Mouse (Mus musculus) liver, embryonic 11.5 days (tissue): Measurements from ENCODE around the gene Klrd1. TPM values are rescaled to one million over a fixed set of nuclear protein-coding genes. Genes with fewer than 3 reads are reported as not detected.
"Not testable (repeated sequence)": the region's sequence is repeated elsewhere in the genome, so short reads cannot be mapped to it uniquely, and the experiment has no call there.

Experiments used
- ATAC-seq: fragments of 200-750 bp; cut with Nextera tagmentation; replicated peaks from 2 replicates; pipeline ENCODE4 v1.8.0; 2017; ENCODE audit warnings: moderate number of reproducible peaks, mild to moderate bottlenecking, moderate TSS enrichment, moderate library complexity; ENCODE audit not compliant: low FRiP score
- DNase-seq: peaks from one replicate; pipeline ENCODE4 v3.0.0-alpha.2; 2017; ENCODE audit warnings: low spot score
- H3K27ac ChIP-seq: fragments of 300-500 bp; sonication (generic); 2 replicates; pipeline ENCODE4 v1.5.1; 2014; ENCODE audit warnings: mild to moderate bottlenecking, low read depth, low read length, control low read depth
- H3K27me3 ChIP-seq: fragments of 300-500 bp; sonication (generic); replicated peaks from 2 replicates; pipeline ENCODE4 v1.6.1; 2014; ENCODE audit warnings: low read length, mixed read lengths; ENCODE audit not compliant: control insufficient read depth, insufficient read depth
- H3K36me3 ChIP-seq: fragments of 300-500 bp; sonication (generic); 2 replicates; pipeline ENCODE4 v1.6.1; 2014; ENCODE audit warnings: mild to moderate bottlenecking, low read length, moderate library complexity, mixed read lengths; ENCODE audit not compliant: control insufficient read depth, insufficient read depth
- H3K4me1 ChIP-seq: fragments of 300-500 bp; sonication (generic); replicated peaks from 2 replicates; pipeline ENCODE4 v1.6.1; 2014; ENCODE audit warnings: low read length, mixed read lengths; ENCODE audit not compliant: control insufficient read depth, insufficient read depth
- H3K4me2 ChIP-seq: fragments of 300-500 bp; sonication (generic); 2 replicates; pipeline ENCODE4 v1.6.1; 2014; ENCODE audit warnings: mild to moderate bottlenecking, control low read depth, moderate library complexity
- H3K4me3 ChIP-seq: fragments of 300-500 bp; sonication (generic); 2 replicates; pipeline ENCODE4 v1.5.1; 2014; ENCODE audit warnings: low read depth, low read length, control low read depth
- H3K9ac ChIP-seq: fragments of 300-500 bp; sonication (generic); 2 replicates; pipeline ENCODE4 v1.6.1; 2014; ENCODE audit warnings: low read depth, low read length, control low read depth
- H3K9me3 ChIP-seq: fragments of 300-500 bp; sonication (generic); 2 replicates; pipeline ENCODE4 v1.6.1; 2016; ENCODE audit warnings: low read length, inconsistent platforms, mixed read lengths; ENCODE audit not compliant: control insufficient read depth
- WGBS: fragments of 180-500 bp; shearing (Covaris S2); extraction: QIAGEN DNeasy Blood & Tissue Kit; methylation state at CpG from one replicate; pipeline ENCODE4 v1.1.7; 2014; 5-methylcytosine and 5-hydroxymethylcytosine counted together
- polyA plus RNA-seq: library from polyadenylated mRNA; unstranded; fragments of >200 nt; fragmentation: Nextera tagmentation; extraction: Ambion mirVana; gene quantifications from 2 replicates; pipeline ENCODE4 v1.2.1, GENCODE M21; 2014

Gene Klrd1
- polyA plus RNA-seq, 1 experiment from 2014 or later: not detected

- H3K36me3 ChIP-seq, H3K27me3 ChIP-seq, H3K27ac ChIP-seq, ATAC-seq, H3K9ac ChIP-seq, H3K4me1 ChIP-seq, H3K9me3 ChIP-seq, H3K4me2 ChIP-seq, H3K4me3 ChIP-seq, DNase-seq: not testable (repeated sequence)
- WGBS: 53% methylated on average over 2 of the region's 2 CpGs
Observed at GRCm38 (mm10) chr6:129631046-129631445, 39.5 kb downstream of the Klrd1 start.

GRCm38 (mm10) chr6:129643237-129643636 is 51.7 kb downstream of the Klrd1 start, which contains the start of gene Klrc3:
Gene Klrc3 (minus strand): TSS chr6:129643337.
- not testable (repeated sequence) for DNase-seq, H3K27me3 ChIP-seq, H3K4me2 ChIP-seq, H3K36me3 ChIP-seq, H3K4me3 ChIP-seq, H3K27ac ChIP-seq, H3K4me1 ChIP-seq, ATAC-seq, H3K9ac ChIP-seq, H3K9me3 ChIP-seq
- 78% methylated on average over 3 of the region's 3 CpGs for WGBS

- not testable (repeated sequence) for ATAC-seq, H3K4me2 ChIP-seq, DNase-seq, H3K4me3 ChIP-seq, H3K27ac ChIP-seq, H3K36me3 ChIP-seq, H3K9ac ChIP-seq, H3K4me1 ChIP-seq, H3K9me3 ChIP-seq, H3K27me3 ChIP-seq
- WGBS: 64% methylated on average over 2 of the region's 3 CpGs
Observed at GRCm38 (mm10) chr6:129644054-129644453, 52.5 kb downstream of the Klrd1 start.

Other genes starting within 250 kb of the Klrd1 start
- 1.7 and 2.7 TPM in 2 replicates for gene Clec12a, start 249.1 kb upstream of the Klrd1 start, polyA plus RNA-seq
- gene Clec12b, start 205.9 kb upstream of the Klrd1 start, polyA plus RNA-seq: not detected in 2 replicates
- gene Clec1b, start 194.5 kb upstream of the Klrd1 start, polyA plus RNA-seq: 39.2 and 39.8 TPM in 2 replicates
- gene Clec9a, start 182.9 kb upstream of the Klrd1 start, polyA plus RNA-seq: 0.56 and 0.67 TPM in 2 replicates
- 0.38 and 0.65 TPM in 2 replicates for gene Clec1a, start 139.8 kb upstream of the Klrd1 start, polyA plus RNA-seq
- gene Olr1, start 84.6 kb upstream of the Klrd1 start, polyA plus RNA-seq: 0.71 and 1.1 TPM in 2 replicates
- not detected in 2 replicates for gene Tmem52b, start 79.2 kb upstream of the Klrd1 start, polyA plus RNA-seq
- 16.6 and 17.7 TPM in 2 replicates for gene Gabarapl1, start 58.6 kb upstream of the Klrd1 start, polyA plus RNA-seq
- not detected in 2 replicates for gene Klre1, start 13.9 kb upstream of the Klrd1 start, polyA plus RNA-seq
- gene Klrk1, start 32.1 kb downstream of the Klrd1 start, polyA plus RNA-seq: not detected in 2 replicates
- gene Klrc3, start 51.6 kb downstream of the Klrd1 start, polyA plus RNA-seq: not detected in 2 replicates
- gene Klrc2, start 68.9 kb downstream of the Klrd1 start, polyA plus RNA-seq: not detected in 2 replicates
- gene Klrc1, start 87.2 kb downstream of the Klrd1 start, polyA plus RNA-seq: not detected in 2 replicates
- gene Klri1, start 125.3 kb downstream of the Klrd1 start, polyA plus RNA-seq: not detected in 2 replicates
- gene Klri2, start 148.7 kb downstream of the Klrd1 start, polyA plus RNA-seq: not detected in 2 replicates
- gene Gm156, start 192.5 kb downstream of the Klrd1 start, polyA plus RNA-seq: not detected in 2 replicates